Mouse (Mus musculus): ENCODE data around the gene 1700061G19Rik.

- TF ChIP-seq MAFK (IDR thresholded peaks at IDR 0.05; ENCODE audit: insufficient read depth, low read depth, low read length): no peak
- TF ChIP-seq HCFC1 (IDR thresholded peaks at IDR 0.05; ENCODE audit: borderline replicate concordance, insufficient read depth, low read length): no peak
- no peak for TF ChIP-seq CHD2 (IDR thresholded peaks at IDR 0.05; ENCODE audit: low read depth, low read length)
Observed at GRCm38 (mm10) chr17:56888050-56888449, 12.8 kb downstream of the 1700061G19Rik start.
